Mouse (Mus musculus) limb, embryonic 12.5 days (tissue): ENCODE data around the gene Taf1a. TPM values are rescaled to one million over a fixed set of nuclear protein-coding genes. Genes with fewer than 3 reads are reported as not detected.
"Not testable (repeated sequence)": the region's sequence is repeated elsewhere in the genome, so short reads cannot be mapped to it uniquely, and the experiment has no call there.

Source experiments
- ATAC-seq: fragments of 200-750 bp; cut with Nextera tagmentation; 2 replicates; pipeline ENCODE4 v1.8.0; 2017; ENCODE audit warnings: low read depth, moderate TSS enrichment; ENCODE audit not compliant: insufficient number of reproducible peaks, insufficient read depth, low FRiP score, low TSS enrichment
- H3K27ac ChIP-seq: fragments of 300-500 bp; sonication (generic); 2 replicates; pipeline ENCODE4 v1.5.1; 2016; ENCODE audit warnings: mild to moderate bottlenecking, moderate library complexity
- H3K27me3 ChIP-seq: fragments of 300-500 bp; sonication (generic); 2 replicates; pipeline ENCODE4 v1.6.1; 2016; ENCODE audit warnings: mild to moderate bottlenecking, moderate library complexity
- H3K36me3 ChIP-seq: fragments of 300-500 bp; sonication (generic); 2 replicates; pipeline ENCODE4 v1.6.1; 2016; ENCODE audit warnings: mild to moderate bottlenecking, moderate library complexity
- H3K4me1 ChIP-seq: fragments of 300-500 bp; sonication (generic); replicated peaks from 2 replicates; pipeline ENCODE4 v1.6.1; 2016
- H3K4me2 ChIP-seq: fragments of 300-500 bp; sonication (generic); 2 replicates; pipeline ENCODE4 v1.6.1; 2016; ENCODE audit warnings: mild to moderate bottlenecking, moderate library complexity
- H3K4me3 ChIP-seq: fragments of 300-500 bp; sonication (generic); replicated peaks from 2 replicates; pipeline ENCODE4 v1.5.1; 2016; ENCODE audit warnings: mild to moderate bottlenecking
- H3K9ac ChIP-seq: fragments of 300-500 bp; sonication (generic); replicated peaks from 2 replicates; pipeline ENCODE4 v1.6.1; 2016; ENCODE audit warnings: mild to moderate bottlenecking, moderate library complexity
- H3K9me3 ChIP-seq: fragments of 300-500 bp; sonication (generic); 2 replicates; pipeline ENCODE4 v1.6.1; 2016; ENCODE audit warnings: mild to moderate bottlenecking, moderate library complexity
- WGBS: fragments of 180-500 bp; shearing (Covaris S2); methylation state at CpG from one replicate; pipeline ENCODE4 v1.1.7; 2016; 5-methylcytosine and 5-hydroxymethylcytosine counted together
- polyA plus RNA-seq: library from polyadenylated mRNA; unstranded; fragments of >200 nt; fragmentation: Nextera tagmentation; extraction: Ambion mirVana; gene quantifications from 2 replicates; pipeline ENCODE4 v1.2.1, GENCODE M21; 2016

Taf1a gene
- polyA plus RNA-seq, 1 experiment from 2014 or later = 22.4 TPM

GRCm38 (mm10) chr1:183368601-183369400 is 20.0 kb upstream of the Taf1a start:
- Histone ChIP-seq H3K9me3 (no peaks in the 10 kb centered on the region), H3K4me1 (peaks cover 18% of the 10 kb centered on the region), H3K9ac (peak overlapping the region; percentile 90), H3K36me3 (peaks cover 20% of the 10 kb centered on the region), H3K4me3 (peak overlapping the region; percentile 94), H3K4me2 (peak overlapping the region; percentile 78), H3K27me3 (no peaks in the 10 kb centered on the region; the same call in 1 of the 2 replicates), H3K27ac (peak overlapping the region; percentile 82)
- peak; percentile 80 for ATAC-seq
- WGBS = 1% methylated on average over 56 of the region's 56 CpGs

GRCm38 (mm10) chr1:183369427-183370014 is 19.3 kb upstream of the Taf1a start, which contains the start of gene Mia3:
Gene Mia3, minus strand, starts transcription at chr1:183369553.
- no peaks in the 10 kb centered on the region; the same call in 1 of the 2 replicates for H3K9me3 ChIP-seq
- H3K9ac ChIP-seq = peak within 1 kb of the TSS; percentile 90
- peak within 1 kb of the TSS; percentile 94 for H3K4me3 ChIP-seq
- ATAC-seq = peak; percentile 99
- peak within 1 kb of the TSS; percentile 82 for H3K27ac ChIP-seq
- H3K36me3 ChIP-seq = peaks cover 13% of the 10 kb centered on the region
- peaks cover 18% of the 10 kb centered on the region for H3K4me1 ChIP-seq
- peak within 1 kb of the TSS; percentile 78 for H3K4me2 ChIP-seq
- WGBS = under 1% methylated on average over 51 of the region's 51 CpGs
- no peaks in the 10 kb centered on the region; the same call in 1 of the 2 replicates for H3K27me3 ChIP-seq

- ATAC-seq = no peak
- H3K27me3 ChIP-seq = no peaks in the 10 kb centered on the region; the same call in 1 of the 2 replicates
- 71% methylated on average over 5 of the region's 5 CpGs for WGBS
These were observed 14.1 kb upstream of the Taf1a start for GRCm38 (mm10) chr1:183374728-183375127.

GRCm38 (mm10) chr1:183377045-183377444 is 11.7 kb upstream of the Taf1a start:
- no peak for ATAC-seq

More at GRCm38 (mm10) chr1:183374728-183375127, 14.1 kb upstream of the Taf1a start:
- Histone ChIP-seq H3K4me2 (no peak overlapping the region), H3K9ac (no peak overlapping the region), H3K36me3 (no peaks in the 10 kb centered on the region), H3K9me3 (no peaks in the 10 kb centered on the region; the same call in 1 of the 2 replicates), H3K4me1 (0 out of 2 replicates have a peak, but pooled peaks cover 6% of the 10 kb centered on the region), H3K4me3 (no peak overlapping the region), H3K27ac (no peak overlapping the region)

GRCm38 (mm10) chr1:183378321-183378941 is 10.3 kb upstream of the Taf1a start:
- WGBS = 87% methylated on average over 10 of the region's 10 CpGs
- no peaks in the 10 kb centered on the region for H3K36me3 ChIP-seq
- no peak overlapping the region for H3K27ac ChIP-seq
- no peak overlapping the region for H3K9ac ChIP-seq
- H3K4me1 ChIP-seq = no peaks in the 10 kb centered on the region
- peaks cover 2% of the 10 kb centered on the region; the same call in 1 of the 2 replicates for H3K27me3 ChIP-seq
- ATAC-seq = no peak
- no peak overlapping the region for H3K4me3 ChIP-seq
- no peaks in the 10 kb centered on the region; the same call in 1 of the 2 replicates for H3K9me3 ChIP-seq
- no peak overlapping the region for H3K4me2 ChIP-seq

More at GRCm38 (mm10) chr1:183377045-183377444, 11.7 kb upstream of the Taf1a start:
- no peaks in the 10 kb centered on the region for H3K36me3 ChIP-seq
- no peak overlapping the region for H3K4me2 ChIP-seq
- no peaks in the 10 kb centered on the region for H3K4me1 ChIP-seq
- no peak overlapping the region for H3K9ac ChIP-seq
- H3K27ac ChIP-seq = no peak overlapping the region
- H3K27me3 ChIP-seq = no peaks in the 10 kb centered on the region; the same call in 1 of the 2 replicates
- H3K4me3 ChIP-seq = no peak overlapping the region
- no peaks in the 10 kb centered on the region; the same call in 1 of the 2 replicates for H3K9me3 ChIP-seq
- 73% methylated on average over 4 of the region's 4 CpGs for WGBS

GRCm38 (mm10) chr1:183379376-183379775 is 9.4 kb upstream of the Taf1a start:
- not testable (repeated sequence) for H3K9ac ChIP-seq, H3K36me3 ChIP-seq, H3K4me2 ChIP-seq, H3K4me1 ChIP-seq, H3K27me3 ChIP-seq, H3K9me3 ChIP-seq, H3K27ac ChIP-seq, H3K4me3 ChIP-seq, ATAC-seq
- WGBS = 85% methylated on average over 3 of the region's 3 CpGs

GRCm38 (mm10) chr1:183381816-183382215 is 7.0 kb upstream of the Taf1a start:
- no peak overlapping the region for H3K27ac ChIP-seq
- no peak overlapping the region for H3K9ac ChIP-seq
- no peak overlapping the region for H3K4me3 ChIP-seq
- no peaks in the 10 kb centered on the region for H3K9me3 ChIP-seq
- no peaks in the 10 kb centered on the region for H3K4me1 ChIP-seq
- 80% methylated on average over 5 of the region's 5 CpGs for WGBS
- ATAC-seq = no peak
- H3K36me3 ChIP-seq = no peaks in the 10 kb centered on the region
- H3K4me2 ChIP-seq = no peak overlapping the region
- peaks cover 10% of the 10 kb centered on the region; the same call in 1 of the 2 replicates for H3K27me3 ChIP-seq

- peaks cover 14% of the 10 kb centered on the region; the same call in 1 of the 2 replicates for H3K27me3 ChIP-seq
- no peaks in the 10 kb centered on the region for H3K4me1 ChIP-seq
- H3K9ac ChIP-seq = no peak overlapping the region
- H3K4me2 ChIP-seq = no peak overlapping the region
- no peak overlapping the region for H3K4me3 ChIP-seq
- no peak overlapping the region for H3K27ac ChIP-seq
- no peaks in the 10 kb centered on the region for H3K36me3 ChIP-seq
- 79% methylated on average over 2 of the region's 2 CpGs for WGBS
- no peaks in the 10 kb centered on the region for H3K9me3 ChIP-seq
- no peak for ATAC-seq
These were observed 6.2 kb upstream of the Taf1a start for GRCm38 (mm10) chr1:183382621-183383020.

GRCm38 (mm10) chr1:183387421-183387820 is 1.4 kb upstream of the Taf1a start:
- not testable (repeated sequence) for H3K9ac ChIP-seq, H3K4me1 ChIP-seq, H3K27ac ChIP-seq, H3K9me3 ChIP-seq, H3K4me2 ChIP-seq, ATAC-seq, H3K4me3 ChIP-seq, H3K36me3 ChIP-seq
- peaks cover 14% of the 10 kb centered on the region; the same call in 1 of the 2 replicates for H3K27me3 ChIP-seq
- 88% methylated on average over 3 of the region's 3 CpGs for WGBS

GRCm38 (mm10) chr1:183403396-183403795 is 14.6 kb downstream of the Taf1a start:
- Histone ChIP-seq H3K27ac (no peak overlapping the region), H3K27me3 (no peaks in the 10 kb centered on the region), H3K9ac (no peak overlapping the region), H3K36me3 (peaks cover 73% of the 10 kb centered on the region), H3K4me1 (no peaks in the 10 kb centered on the region), H3K4me3 (no peak overlapping the region), H3K9me3 (no peaks in the 10 kb centered on the region), H3K4me2 (no peak overlapping the region)
- WGBS = 93% methylated on average over 3 of the region's 3 CpGs
- no peak for ATAC-seq
